Mouse (Mus musculus) heart, embryonic 13.5 days (tissue): ENCODE data around the gene Irak1. TPM values are rescaled to one million over a fixed set of nuclear protein-coding genes. Genes with fewer than 3 reads are reported as not detected.

Experiments
- ATAC-seq: fragments of 200-750 bp; cut with Nextera tagmentation; 2 replicates; pipeline ENCODE4 v1.8.0; 2017; ENCODE audit warnings: moderate TSS enrichment; ENCODE audit not compliant: insufficient number of reproducible peaks, low FRiP score, low TSS enrichment; ENCODE audit errors: extremely low read depth
- H3K27ac ChIP-seq: fragments of 300-500 bp; sonication (generic); replicated peaks from 2 replicates; pipeline ENCODE4 v1.5.1; 2015; ENCODE audit warnings: moderate library complexity, mild to moderate bottlenecking, inconsistent platforms
- H3K27me3 ChIP-seq: fragments of 300-500 bp; sonication (generic); replicated peaks from 2 replicates; pipeline ENCODE4 v1.6.1; 2015; ENCODE audit warnings: mild to moderate bottlenecking, inconsistent platforms
- H3K36me3 ChIP-seq: fragments of 300-500 bp; sonication (generic); 2 replicates; pipeline ENCODE4 v1.6.1; 2015; ENCODE audit warnings: mild to moderate bottlenecking, inconsistent platforms
- H3K4me1 ChIP-seq: fragments of 300-500 bp; sonication (generic); 2 replicates; pipeline ENCODE4 v1.6.1; 2015; ENCODE audit warnings: inconsistent platforms
- H3K4me2 ChIP-seq: fragments of 300-500 bp; sonication (generic); 2 replicates; pipeline ENCODE4 v1.6.1; 2015; ENCODE audit warnings: inconsistent platforms, mild to moderate bottlenecking, moderate library complexity
- H3K4me3 ChIP-seq: fragments of 300-500 bp; sonication (generic); 2 replicates; pipeline ENCODE4 v1.5.1; 2015; ENCODE audit warnings: moderate library complexity, mild to moderate bottlenecking, inconsistent platforms
- H3K9ac ChIP-seq: fragments of 300-500 bp; sonication (generic); 2 replicates; pipeline ENCODE4 v1.6.1; 2015; ENCODE audit warnings: inconsistent platforms, mild to moderate bottlenecking, moderate library complexity
- H3K9me3 ChIP-seq: fragments of 300-500 bp; sonication (generic); 2 replicates; pipeline ENCODE4 v1.6.1; 2016; ENCODE audit warnings: inconsistent platforms
- WGBS: fragments of 180-500 bp; shearing (Covaris S2); methylation state at CpG from one replicate; pipeline ENCODE4 v1.1.7; 2015; ENCODE audit warnings: mixed read lengths; 5-methylcytosine and 5-hydroxymethylcytosine counted together
- microRNA counts: library from miRNA; unstranded; fragments of <30 nt; microRNA quantifications from one replicate; lab custom pipeline; 2016
- microRNA-seq: library from miRNA; unstranded; fragments of <30 nt; microRNA quantifications from one replicate; pipeline ENCODE4, GENCODE M21; 2016
- polyA plus RNA-seq: library from polyadenylated mRNA; unstranded; fragments of >200 nt; fragmentation: Nextera tagmentation; extraction: Ambion mirVana; gene quantifications from 2 replicates; pipeline ENCODE4 v1.2.1, GENCODE M21; 2015

Gene Irak1
- polyA plus RNA-seq, 1 experiment from 2014 or later = 50.3 TPM

DNA sequence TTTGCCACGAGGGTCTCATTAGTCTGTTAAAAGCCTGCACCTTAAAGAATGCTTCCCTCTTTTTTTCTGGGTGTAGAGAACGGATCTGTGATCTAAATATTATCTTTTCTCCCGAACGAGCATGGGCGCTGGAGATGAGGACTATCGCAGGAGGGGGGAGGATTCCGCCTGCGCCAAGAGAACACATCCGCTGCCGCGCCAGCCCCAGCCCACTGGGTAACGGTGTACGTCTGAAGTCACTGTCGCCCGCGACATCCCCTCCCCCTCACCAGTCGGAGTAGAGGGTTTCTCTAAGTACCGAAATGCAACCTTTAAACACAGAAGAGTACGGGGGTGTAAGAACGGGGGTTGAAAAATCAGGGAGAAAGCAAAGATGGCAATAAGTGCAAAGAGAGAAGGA lies 58.4 kb downstream of the Irak1 start:
- peaks cover 22% of the 10 kb centered on the region for H3K36me3 ChIP-seq
- WGBS = 21% methylated on average over 18 of the region's 20 CpGs
- ATAC-seq = no peak

GRCm38 (mm10) chrX:73964363-73964762 lies 59.4 kb downstream of the Irak1 start:
- Histone ChIP-seq H3K27ac (peak overlapping the region; percentile 36; the same call in 1 of the 2 replicates), H3K4me3 (peak overlapping the region; percentile 65), H3K9me3 (no peaks in the 10 kb centered on the region), H3K9ac (peak overlapping the region; percentile 88), H3K4me1 (peaks cover 27% of the 10 kb centered on the region), H3K36me3 (peaks cover 31% of the 10 kb centered on the region), H3K27me3 (peaks cover 6% of the 10 kb centered on the region), H3K4me2 (peak overlapping the region; percentile 75)
- 16% methylated on average over 3 of the region's 3 CpGs for WGBS
- no peak for ATAC-seq

More for the DNA sequence above, 58.4 kb downstream of the Irak1 start:
- H3K4me2 ChIP-seq = peak overlapping the region; percentile 75
- H3K4me3 ChIP-seq = peak overlapping the region; percentile 65
- H3K9me3 ChIP-seq = no peaks in the 10 kb centered on the region
- H3K27me3 ChIP-seq = peaks cover 6% of the 10 kb centered on the region
- peaks cover 27% of the 10 kb centered on the region for H3K4me1 ChIP-seq
- H3K27ac ChIP-seq = peak overlapping the region; percentile 99
- peak overlapping the region; percentile 88 for H3K9ac ChIP-seq

MicroRNA genes within 50 kb of the gene (microRNA counts, 519-probe panel; counts per million panel counts)
- 209 counts per million, percentile 61 among the panel's probes with 10 or more counts for microRNA mmu-miR-718 (lab: Ali Mortazavi, UCI)

Small RNA genes within 50 kb of the gene (microRNA-seq; reads per million reads assigned to microRNA genes)
- gene Mir5132 (2.0 reads per million, percentile 3 among the genes with 10 or more reads in this experiment), gene Mir718 (not detected)

Other genes starting within 250 kb of the Irak1 start
- gene Srpk3, start 249.5 kb downstream of the Irak1 start, polyA plus RNA-seq = 76.2 and 85.8 TPM in 2 replicates
- 344 and 399 TPM in 2 replicates for gene Idh3g, start 237.0 kb downstream of the Irak1 start, polyA plus RNA-seq
- 151 and 163 TPM in 2 replicates for gene Ssr4, start 236.9 kb downstream of the Irak1 start, polyA plus RNA-seq
- 0.27 and 0.34 TPM in 2 replicates for gene Pdzd4, start 198.9 kb downstream of the Irak1 start, polyA plus RNA-seq
- gene Avpr2, start 131.8 kb downstream of the Irak1 start, polyA plus RNA-seq = 0.13 TPM in 1 of 2 replicates, not detected in the other
- 0.66 and 0.86 TPM in 2 replicates for gene L1cam, start 127.8 kb downstream of the Irak1 start, polyA plus RNA-seq
- 1.5 TPM in 2 replicates for gene Arhgap4, start 102.0 kb downstream of the Irak1 start, polyA plus RNA-seq
- gene Naa10, start 102.0 kb downstream of the Irak1 start, polyA plus RNA-seq = 87.0 and 96.6 TPM in 2 replicates
- gene Renbp, start 93.1 kb downstream of the Irak1 start, polyA plus RNA-seq = 52.1 and 60.4 TPM in 2 replicates
- 31.7 and 34.3 TPM in 2 replicates for gene Hcfc1, start 57.6 kb downstream of the Irak1 start, polyA plus RNA-seq
- gene Opn1mw, start 103.5 kb upstream of the Irak1 start, polyA plus RNA-seq = not detected in 2 replicates
- 9.9 and 10.7 TPM in 2 replicates for gene Mecp2, start 111.4 kb upstream of the Irak1 start, polyA plus RNA-seq
- gene Tex28, start 143.9 kb upstream of the Irak1 start, polyA plus RNA-seq = not detected in 2 replicates
- not detected in 2 replicates for gene Tktl1, start 153.3 kb upstream of the Irak1 start, polyA plus RNA-seq
- 136 and 154 TPM in 2 replicates for gene Flna, start 225.9 kb upstream of the Irak1 start, polyA plus RNA-seq
- gene Emd, start 230.8 kb upstream of the Irak1 start, polyA plus RNA-seq = 16.3 and 17.2 TPM in 2 replicates
- gene Rpl10, start 246.9 kb upstream of the Irak1 start, polyA plus RNA-seq = 437 and 511 TPM in 2 replicates